Mouse (Mus musculus): Measurements from ENCODE around the gene Gm6812. TPM values are rescaled to one million over a fixed set of nuclear protein-coding genes. Genes with fewer than 3 reads are reported as not detected.
"Not testable (repeated sequence)": the region's sequence is repeated elsewhere in the genome, so short reads cannot be mapped to it uniquely, and the experiment has no call there.

Gm6812 gene
- not detected for polyA plus RNA-seq (2012; fragmentation: generic; extraction: Trizol)
- long read RNA-seq, experiment 1, result 0 reads
- long read RNA-seq, experiment 2, result 0 reads

DNA sequence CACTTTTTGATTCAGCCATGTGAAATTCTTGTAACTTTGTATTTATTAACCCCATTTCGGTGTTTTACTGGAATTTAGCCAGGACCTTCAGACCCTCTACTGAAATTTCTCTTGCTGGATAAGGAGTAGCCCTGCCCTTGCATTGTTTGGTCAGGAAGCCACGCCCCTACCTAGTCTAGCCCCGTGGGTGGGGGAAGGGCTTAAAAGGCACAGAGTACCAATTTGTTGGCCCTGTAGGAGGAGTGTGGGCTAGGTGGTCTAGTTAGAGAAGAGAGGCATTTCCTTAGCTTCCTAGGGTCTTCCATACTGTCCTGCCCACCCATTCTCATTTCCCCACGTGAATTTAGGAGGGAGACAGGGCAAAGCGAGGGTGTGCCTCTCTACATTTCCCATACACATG, at the start of gene Gm6812:
TSS of gene Gm6812 (minus strand) at position 101 of the 400 bp plus-strand sequence.
- H3ac ChIP-seq (ENCODE audit: control insufficient read depth, insufficient read length, low read depth); H3K4me3 ChIP-seq (ENCODE audit: insufficient read depth, poor library complexity, severe bottlenecking); H3K79me2 ChIP-seq (ENCODE audit: control insufficient read depth, insufficient read depth); H3K27me3 ChIP-seq (ENCODE audit: control insufficient read depth, insufficient read depth, insufficient read length); H3K36me3 ChIP-seq (ENCODE audit: control insufficient read depth, insufficient read depth); H3K79me3 ChIP-seq (ENCODE audit: low read depth): not testable (repeated sequence)

DNA sequence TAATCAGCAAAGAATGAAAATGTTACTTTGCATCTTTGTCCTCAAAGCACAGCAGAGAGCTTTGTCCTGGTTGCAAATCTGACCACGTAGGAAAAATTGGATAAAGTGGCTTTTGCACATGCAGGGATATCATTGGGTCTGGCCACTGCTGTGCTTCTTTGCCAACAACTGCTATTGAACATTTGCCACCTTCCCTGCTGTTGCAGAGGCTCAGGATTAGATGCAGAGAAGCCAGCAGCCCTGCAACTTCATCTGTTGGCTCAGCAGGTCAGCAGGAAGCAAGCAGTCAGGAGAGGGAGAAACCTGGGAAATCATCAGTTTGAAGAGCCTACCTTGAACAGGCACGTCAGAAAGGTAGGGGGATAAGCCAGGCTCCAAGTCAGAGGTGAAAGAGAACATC, 27.7 kb downstream of the Gm6812 start:
- H3K79me3 ChIP-seq (ENCODE audit: low read depth), result no peaks in the 10 kb centered on the region
- H3K4me3 ChIP-seq (ENCODE audit: insufficient read depth, poor library complexity, severe bottlenecking), result no peak overlapping the region
- H3K36me3 ChIP-seq (ENCODE audit: control insufficient read depth, insufficient read depth), result no peaks in the 10 kb centered on the region
- H3K79me2 ChIP-seq (ENCODE audit: control insufficient read depth, insufficient read depth), result no peaks in the 10 kb centered on the region
- H3ac ChIP-seq (ENCODE audit: control insufficient read depth, insufficient read length, low read depth), result no peak overlapping the region
- no peaks in the 10 kb centered on the region for H3K27me3 ChIP-seq (ENCODE audit: control insufficient read depth, insufficient read depth, insufficient read length)
- no peak for TF ChIP-seq USF1 (IDR thresholded peaks at IDR 0.05; ENCODE audit: low read depth)
- TF ChIP-seq CEBPB (IDR thresholded peaks at IDR 0.05; ENCODE audit: low read depth), result no peak
- no peak for TF ChIP-seq MYOG (IDR thresholded peaks at IDR 0.05; ENCODE audit: control insufficient read depth, extremely low read depth, insufficient read length)
- TF ChIP-seq FOSL1 (IDR thresholded peaks at IDR 0.05; ENCODE audit: insufficient read depth, low read length, poor library complexity, severe bottlenecking), result no peak
- TF ChIP-seq MYOD1 (IDR thresholded peaks at IDR 0.05; ENCODE audit: control insufficient read depth, insufficient read length, low read depth), result no peak
- TF ChIP-seq MAX (IDR thresholded peaks at IDR 0.05), result no peak
- TF ChIP-seq CTCF (IDR thresholded peaks at IDR 0.05; ENCODE audit: control insufficient read depth, insufficient read depth, insufficient read length), result no peak

Other genes starting within 250 kb of the Gm6812 start
- gene Fmr1, start 214.5 kb downstream of the Gm6812 start, polyA plus RNA-seq (2012; fragmentation: generic; extraction: Trizol), result 16.4 TPM
- 0.09 TPM for gene Fmr1nb, start 131.2 kb downstream of the Gm6812 start, polyA plus RNA-seq (2012; fragmentation: generic; extraction: Trizol)
- 0.23 TPM for gene Gm14698, start 72.0 kb downstream of the Gm6812 start, polyA plus RNA-seq (2012; fragmentation: generic; extraction: Trizol)